Mouse (Mus musculus) splenic B cell, adult 2 months (primary cell): Measurements from ENCODE around the gene Ms4a4a.
"Not testable (repeated sequence)": the region's sequence is repeated elsewhere in the genome, so short reads cannot be mapped to it uniquely, and the experiment has no call there.

ENCODE experiments used
- DNase-seq: peaks from one replicate; pipeline ENCODE4 v3.0.0-alpha.2; 2011; ENCODE audit warnings: low read depth, low spot score
- H3K27me3 ChIP-seq: 2 replicates; pipeline ENCODE4 v1.6.1; 2012; ENCODE audit warnings: mild to moderate bottlenecking, low read length, moderate library complexity, mixed read lengths; ENCODE audit not compliant: control insufficient read depth, poor library complexity, insufficient read depth, severe bottlenecking
- H3K36me3 ChIP-seq: 2 replicates; pipeline ENCODE4 v1.6.1; 2012; ENCODE audit warnings: mild to moderate bottlenecking, low read length, moderate library complexity, mixed read lengths; ENCODE audit not compliant: control insufficient read depth, poor library complexity, insufficient read depth, severe bottlenecking

Gene Ms4a4a

GRCm38 (mm10) chr19:11404527-11404926, 29.2 kb downstream of the Ms4a4a start, which contains the start of gene Ms4a4c:
Gene Ms4a4c, plus strand, starts transcription at chr19:11404770.
- peak; percentile 58 for DNase-seq
- H3K27me3 ChIP-seq = no peaks in the 10 kb centered on the region
- no peaks in the 10 kb centered on the region for H3K36me3 ChIP-seq

- Histone ChIP-seq H3K27me3 (no peaks in the 10 kb centered on the region), H3K36me3 (no peaks in the 10 kb centered on the region)
- peak; percentile 76 for DNase-seq
Observed at GRCm38 (mm10) chr19:11407428-11407827, 32.1 kb downstream of the Ms4a4a start.

DNA sequence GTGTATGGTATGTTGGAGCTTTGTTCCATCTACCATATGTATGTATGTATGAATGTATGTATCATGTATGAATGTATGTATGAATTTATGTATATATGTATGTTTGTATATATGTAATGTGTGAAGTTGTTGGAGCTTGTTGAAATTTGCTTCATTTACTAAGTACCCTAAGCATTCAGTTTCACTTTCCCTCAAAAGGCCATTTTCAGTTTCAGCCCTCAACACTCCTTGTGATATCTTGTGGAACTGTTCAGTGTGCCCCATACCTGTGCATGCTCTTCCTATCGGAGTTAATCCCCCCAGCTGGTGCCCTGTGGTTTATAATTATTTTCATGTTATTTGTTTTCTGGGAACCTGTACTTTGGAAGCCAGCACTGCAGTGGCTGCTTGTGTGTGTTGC, 33.3 kb downstream of the Ms4a4a start:
- DNase-seq = peak; percentile 64
- Histone ChIP-seq H3K27me3 (no peaks in the 10 kb centered on the region), H3K36me3 (no peaks in the 10 kb centered on the region)

DNA sequence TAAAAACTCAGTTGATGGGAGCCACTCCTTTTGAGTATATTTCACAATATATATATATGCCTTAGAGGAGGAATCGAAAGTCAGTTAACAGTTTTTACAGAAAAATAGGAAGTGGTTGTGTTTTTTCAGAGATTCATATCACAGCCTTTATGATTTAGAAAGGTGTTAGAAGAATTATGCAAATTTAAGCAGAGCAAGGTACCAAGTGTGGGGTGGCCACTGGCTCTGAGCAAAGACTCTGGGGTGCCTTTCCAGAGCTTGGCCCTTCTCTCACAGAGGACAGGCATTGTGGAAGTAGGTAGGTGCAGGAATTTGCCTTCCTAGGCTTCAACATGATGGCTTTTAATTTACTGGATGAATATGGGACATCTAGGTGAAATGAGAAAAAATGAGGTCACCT, 36.3 kb downstream of the Ms4a4a start:
- peaks cover 6% of the 10 kb centered on the region; the same call in 1 of the 2 replicates for H3K36me3 ChIP-seq
- no peaks in the 10 kb centered on the region for H3K27me3 ChIP-seq
- DNase-seq = peak; percentile 68

DNA sequence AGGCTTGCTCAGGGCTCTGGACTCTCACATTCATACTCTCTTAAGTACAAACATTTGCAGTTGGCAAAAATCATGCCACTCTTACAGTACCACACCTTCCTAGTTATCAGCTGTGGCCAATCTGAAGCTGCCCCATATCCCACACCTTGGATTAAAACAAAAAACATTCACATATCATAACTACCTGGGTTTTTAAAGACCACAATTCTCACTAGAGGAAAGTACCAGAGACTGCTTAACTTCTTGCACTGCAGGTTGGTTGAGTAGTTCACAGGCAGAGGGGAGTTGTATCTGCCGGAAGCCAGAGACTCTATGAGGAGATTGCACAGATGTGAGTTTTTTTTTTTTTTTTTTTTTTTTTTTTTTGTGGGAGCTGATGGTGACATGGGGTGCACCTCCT, 38.8 kb downstream of the Ms4a4a start:
- no peak for DNase-seq
- H3K27me3 ChIP-seq = no peaks in the 10 kb centered on the region

DNA sequence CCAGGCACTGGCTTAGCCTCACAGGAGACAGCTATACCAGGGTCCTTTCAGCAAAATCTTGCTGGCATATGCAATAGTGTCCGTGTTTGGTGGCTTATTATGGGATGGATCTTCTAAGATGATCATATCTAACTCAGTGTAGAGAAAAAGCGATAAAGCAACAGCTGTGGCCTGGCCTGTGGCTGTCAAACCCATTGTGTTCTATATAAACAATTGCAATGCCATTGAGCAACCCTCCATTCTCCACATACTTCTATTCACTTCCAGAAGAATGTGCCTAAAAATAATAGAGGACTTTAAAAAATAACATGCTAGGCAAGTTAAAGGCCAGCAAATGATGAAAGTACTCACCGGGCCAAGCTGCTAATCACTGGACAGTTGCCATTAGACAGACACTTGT, 40.3 kb downstream of the Ms4a4a start:
- H3K36me3 ChIP-seq = peaks cover 9% of the 10 kb centered on the region; the same call in 1 of the 2 replicates
- no peak for DNase-seq
- no peaks in the 10 kb centered on the region for H3K27me3 ChIP-seq

More for the DNA sequence above, 38.8 kb downstream of the Ms4a4a start:
- peaks cover 6% of the 10 kb centered on the region; the same call in 1 of the 2 replicates for H3K36me3 ChIP-seq

DNA sequence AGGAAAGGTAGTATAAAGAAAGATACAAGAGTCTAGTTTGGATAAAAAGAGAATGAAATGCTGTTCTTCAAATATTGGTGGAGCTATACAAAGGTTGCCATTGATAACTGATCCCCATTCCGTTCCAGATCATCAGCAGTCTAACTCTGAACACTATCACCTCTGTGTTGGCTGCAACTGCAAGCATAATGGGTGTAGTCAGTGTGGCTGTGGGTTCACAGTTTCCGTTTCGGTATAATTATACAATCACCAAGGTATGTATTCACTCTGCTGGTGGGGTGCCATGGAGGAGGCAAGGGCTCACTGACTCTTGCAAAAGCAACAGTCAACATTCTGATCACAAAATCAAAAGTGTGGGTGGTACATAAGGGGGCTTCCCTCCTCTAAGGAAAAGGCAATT, 43.5 kb downstream of the Ms4a4a start:
- H3K36me3 ChIP-seq = peaks cover 15% of the 10 kb centered on the region; the same call in 1 of the 2 replicates
- not testable (repeated sequence) for H3K27me3 ChIP-seq, DNase-seq

DNA sequence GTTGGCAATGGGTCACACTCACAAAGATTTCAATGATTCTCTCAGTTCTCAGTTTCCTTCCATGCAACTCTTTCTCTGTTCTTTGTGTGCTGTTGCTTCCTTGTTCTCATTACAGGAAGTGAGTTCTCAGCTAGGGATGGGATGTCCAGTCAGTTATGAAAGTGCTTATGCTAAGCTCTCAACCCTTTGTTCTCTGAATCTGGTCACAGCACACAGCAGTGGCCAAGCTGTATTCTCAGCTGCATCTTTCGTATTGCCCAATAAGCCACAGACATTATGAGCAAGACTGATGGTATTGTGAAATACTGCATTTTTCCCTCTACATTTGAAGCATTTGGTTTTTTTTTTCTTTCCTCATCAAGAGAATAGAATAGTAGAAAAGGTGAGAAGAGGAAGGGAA, 55.9 kb downstream of the Ms4a4a start:
- not testable (repeated sequence) for H3K36me3 ChIP-seq, H3K27me3 ChIP-seq, DNase-seq

DNA sequence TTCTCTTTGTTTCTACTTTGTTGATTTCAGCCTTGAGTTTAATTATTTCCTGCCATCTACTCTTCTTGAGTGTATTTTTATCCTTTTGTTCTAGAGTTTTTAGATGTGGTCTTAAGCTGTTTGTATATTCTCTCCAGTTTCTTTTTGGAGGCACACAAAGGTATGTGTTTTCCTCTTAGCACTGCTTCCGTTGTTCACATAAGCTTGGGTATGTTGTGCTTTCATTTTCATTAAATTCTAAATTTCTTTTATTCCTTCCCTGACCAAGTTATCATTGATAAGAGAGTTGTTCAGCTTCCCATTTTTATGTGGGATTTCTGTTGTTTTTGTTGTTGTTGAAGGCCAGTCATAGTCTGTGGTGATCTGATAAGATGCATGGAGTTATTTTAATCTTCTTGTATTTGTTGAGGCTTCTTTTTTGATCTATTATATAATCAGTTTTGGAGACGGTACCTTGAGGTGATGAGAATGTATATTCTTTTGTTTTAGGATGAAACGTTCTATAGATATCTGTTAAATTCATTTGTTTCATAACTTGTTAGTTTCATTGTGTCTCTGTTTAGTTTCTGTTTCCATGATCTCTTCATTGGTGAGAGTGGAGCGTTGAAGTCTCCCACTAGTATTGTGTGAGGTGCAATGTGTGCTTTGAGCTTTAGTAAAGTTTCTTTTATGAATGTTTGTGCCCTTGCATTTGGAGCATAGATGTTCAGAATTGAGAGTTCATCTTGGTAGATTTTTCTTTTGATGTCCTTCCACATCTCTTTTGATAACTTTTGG, 59.9 kb downstream of the Ms4a4a start:
- DNase-seq = no peak
- no peaks in the 10 kb centered on the region for H3K36me3 ChIP-seq
- no peaks in the 10 kb centered on the region for H3K27me3 ChIP-seq
